Mouse (Mus musculus) gastrocnemius, postnatal 14 days (tissue): ENCODE data around the gene Cript. TPM values are rescaled to one million over a fixed set of nuclear protein-coding genes. Genes with fewer than 3 reads are reported as not detected.

ENCODE experiments used
- DNase-seq: peaks from one replicate; pipeline ENCODE4 v3.0.0; 2021; ENCODE audit warnings: mixed read lengths
- intact Hi-C: fragments of 180-260 bp; cut with DNase I; formaldehyde crosslinking; loops from one replicate; pipeline ENCODE4 v1.15.1; 2025; ENCODE audit warnings: low total_unique reads
- total RNA-seq, 2 experiments: library from RNA; stranded (reverse); gene quantifications; 2 replicates each; pipeline ENCODE4 v1.2.3; 2021

Gene Cript
- total RNA-seq, 2 experiments from 2014 or later, result 27.1 to 31.1 TPM

GRCm38 (mm10) chr17:87082547-87082946, 57.2 kb downstream of the Cript start:
- intact Hi-C loops, result no loop called here
- DNase-seq, result no peak

GRCm38 (mm10) chr17:87083671-87084070, 58.3 kb downstream of the Cript start:
- no peak for DNase-seq
- intact Hi-C loops, result no loop called here

Other genes starting within 250 kb of the Cript start
- gene Tmem247, start 108.2 kb upstream of the Cript start, total RNA-seq, result not detected
- not detected for gene Atp6v1e2, start 77.7 kb upstream of the Cript start, total RNA-seq
- 100 to 1,000 TPM; 164 to 165 TPM for gene Rhoq, start 62.5 kb upstream of the Cript start, total RNA-seq
- 1 to 10 TPM; 2.1 to 2.9 TPM for gene Pigf, start 144 bp upstream of the Cript start, total RNA-seq
- gene Socs5, start 82.1 kb downstream of the Cript start, total RNA-seq, result 10 to 100 TPM; 11.3 to 14.0 TPM
- 10 to 100 TPM; 19.0 to 20.9 TPM for gene Mcfd2, start 240.4 kb downstream of the Cript start, total RNA-seq